Mouse (Mus musculus): Measurements from ENCODE around the gene Mlx. TPM values are rescaled to one million over a fixed set of nuclear protein-coding genes. Genes with fewer than 3 reads are reported as not detected.

Gene Mlx
- polyA plus RNA-seq (2016; fragmentation: Nextera tagmentation; extraction: Ambion mirVana), result 49.2 and 60.5 TPM in 2 replicates

- peaks cover 40% of the 10 kb centered on the region for H3K36me3 ChIP-seq
- peak within 1 kb of the TSS; percentile 71 for H3K4me3 ChIP-seq
- ATAC-seq (ENCODE audit: low FRiP score, low read depth), result peak; percentile 68
- H3K4me2 ChIP-seq (replicated peaks), result peak within 1 kb of the TSS; percentile 94
- WGBS, result 3% methylated on average over 40 of the region's 52 CpGs
- no peaks in the 10 kb centered on the region for H3K27me3 ChIP-seq
- no peaks in the 10 kb centered on the region for H3K9me3 ChIP-seq
- H3K4me1 ChIP-seq, result peaks cover 36% of the 10 kb centered on the region
- H3K9ac ChIP-seq (replicated peaks), result peak within 1 kb of the TSS; percentile 81
- peak within 1 kb of the TSS; percentile 91 for H3K27ac ChIP-seq (replicated peaks)
Measured at GRCm38 (mm10) chr11:101086756-101087681, at the start of gene Mlx. Gene Mlx, plus strand, starts transcription at chr11:101087277.

- Histone ChIP-seq H3K4me3 (no peak overlapping the region), H3K4me2 (replicated peaks) (no peak overlapping the region), H3K27ac (replicated peaks) (no peak overlapping the region), H3K27me3 (no peaks in the 10 kb centered on the region), H3K4me1 (no peaks in the 10 kb centered on the region), H3K9ac (replicated peaks) (no peak overlapping the region), H3K9me3 (no peaks in the 10 kb centered on the region), H3K36me3 (peaks cover 91% of the 10 kb centered on the region)
- WGBS, result 89% methylated on average over 10 of the region's 10 CpGs
- no peak for ATAC-seq (ENCODE audit: low FRiP score, low read depth)
Measured at GRCm38 (mm10) chr11:101037795-101038194, 49.3 kb upstream of the Mlx start.

GRCm38 (mm10) chr11:101045826-101046225, 41.3 kb upstream of the Mlx start:
- H3K4me1 ChIP-seq, result no peaks in the 10 kb centered on the region
- WGBS, result 94% methylated on average over 4 of the region's 4 CpGs
- peaks cover 95% of the 10 kb centered on the region for H3K36me3 ChIP-seq
- H3K9me3 ChIP-seq, result no peaks in the 10 kb centered on the region
- H3K4me3 ChIP-seq, result no peak overlapping the region
- H3K4me2 ChIP-seq (replicated peaks), result no peak overlapping the region
- no peak overlapping the region for H3K27ac ChIP-seq (replicated peaks)
- no peak overlapping the region for H3K9ac ChIP-seq (replicated peaks)
- H3K27me3 ChIP-seq, result no peaks in the 10 kb centered on the region
- no peak for ATAC-seq (ENCODE audit: low FRiP score, low read depth)

- Histone ChIP-seq H3K9ac (replicated peaks) (no peak overlapping the region), H3K36me3 (peaks cover 95% of the 10 kb centered on the region), H3K27ac (replicated peaks) (no peak overlapping the region), H3K4me2 (replicated peaks) (no peak overlapping the region), H3K4me3 (no peak overlapping the region), H3K9me3 (no peaks in the 10 kb centered on the region), H3K4me1 (no peaks in the 10 kb centered on the region), H3K27me3 (no peaks in the 10 kb centered on the region)
- ATAC-seq (ENCODE audit: low FRiP score, low read depth), result no peak
- WGBS, result 65% methylated on average over 9 of the region's 9 CpGs
Measured at GRCm38 (mm10) chr11:101046440-101046839, 40.6 kb upstream of the Mlx start.

GRCm38 (mm10) chr11:101047502-101047901, 39.6 kb upstream of the Mlx start:
- no peaks in the 10 kb centered on the region for H3K27me3 ChIP-seq
- WGBS, result 83% methylated on average over 3 of the region's 3 CpGs
- no peak for ATAC-seq (ENCODE audit: low FRiP score, low read depth)
- no peak overlapping the region for H3K27ac ChIP-seq (replicated peaks)
- no peaks in the 10 kb centered on the region for H3K4me1 ChIP-seq
- no peaks in the 10 kb centered on the region for H3K9me3 ChIP-seq
- H3K9ac ChIP-seq (replicated peaks), result no peak overlapping the region
- peaks cover 97% of the 10 kb centered on the region for H3K36me3 ChIP-seq
- no peak overlapping the region for H3K4me3 ChIP-seq
- no peak overlapping the region for H3K4me2 ChIP-seq (replicated peaks)

- no peaks in the 10 kb centered on the region for H3K27me3 ChIP-seq
- H3K4me1 ChIP-seq, result no peaks in the 10 kb centered on the region
- no peak overlapping the region for H3K27ac ChIP-seq (replicated peaks)
- H3K4me2 ChIP-seq (replicated peaks), result no peak overlapping the region
- no peak overlapping the region for H3K9ac ChIP-seq (replicated peaks)
- WGBS, result 87% methylated on average over 9 of the region's 9 CpGs
- no peak overlapping the region for H3K4me3 ChIP-seq
- no peaks in the 10 kb centered on the region for H3K9me3 ChIP-seq
- ATAC-seq (ENCODE audit: low FRiP score, low read depth), result no peak
- H3K36me3 ChIP-seq, result peaks cover 94% of the 10 kb centered on the region
Measured at GRCm38 (mm10) chr11:101050359-101050758, 36.7 kb upstream of the Mlx start.

- Histone ChIP-seq H3K4me2 (replicated peaks) (no peak overlapping the region), H3K36me3 (peaks cover 91% of the 10 kb centered on the region), H3K27me3 (no peaks in the 10 kb centered on the region), H3K9me3 (no peaks in the 10 kb centered on the region), H3K9ac (replicated peaks) (no peak overlapping the region), H3K4me1 (no peaks in the 10 kb centered on the region), H3K27ac (replicated peaks) (no peak overlapping the region), H3K4me3 (no peak overlapping the region)
- 85% methylated on average over 6 of the region's 6 CpGs for WGBS
- no peak for ATAC-seq (ENCODE audit: low FRiP score, low read depth)
Measured at GRCm38 (mm10) chr11:101051051-101051493, 36.0 kb upstream of the Mlx start.

GRCm38 (mm10) chr11:101051617-101052016, 35.5 kb upstream of the Mlx start:
- no peaks in the 10 kb centered on the region for H3K27me3 ChIP-seq

GRCm38 (mm10) chr11:101052751-101053473, 34.2 kb upstream of the Mlx start:
- Histone ChIP-seq H3K4me2 (replicated peaks) (no peak overlapping the region), H3K9ac (replicated peaks) (no peak overlapping the region), H3K36me3 (peaks cover 84% of the 10 kb centered on the region), H3K4me1 (no peaks in the 10 kb centered on the region), H3K27me3 (no peaks in the 10 kb centered on the region), H3K27ac (replicated peaks) (no peak overlapping the region), H3K9me3 (no peaks in the 10 kb centered on the region), H3K4me3 (no peak overlapping the region)
- no peak for ATAC-seq (ENCODE audit: low FRiP score, low read depth)
- WGBS, result 93% methylated on average over 10 of the region's 10 CpGs

More at GRCm38 (mm10) chr11:101051617-101052016, 35.5 kb upstream of the Mlx start:
- no peak overlapping the region for H3K27ac ChIP-seq (replicated peaks)
- peaks cover 89% of the 10 kb centered on the region for H3K36me3 ChIP-seq
- no peaks in the 10 kb centered on the region for H3K9me3 ChIP-seq
- no peaks in the 10 kb centered on the region for H3K4me1 ChIP-seq
- WGBS, result 88% methylated on average over 8 of the region's 8 CpGs
- H3K9ac ChIP-seq (replicated peaks), result no peak overlapping the region
- ATAC-seq (ENCODE audit: low FRiP score, low read depth), result no peak
- H3K4me2 ChIP-seq (replicated peaks), result no peak overlapping the region
- H3K4me3 ChIP-seq, result no peak overlapping the region

GRCm38 (mm10) chr11:101053974-101054373, 33.1 kb upstream of the Mlx start:
- H3K36me3 ChIP-seq, result peaks cover 81% of the 10 kb centered on the region
- WGBS, result 95% methylated on average over 1 of the region's 1 CpGs
- no peak overlapping the region for H3K27ac ChIP-seq (replicated peaks)
- H3K9me3 ChIP-seq, result no peaks in the 10 kb centered on the region
- H3K4me2 ChIP-seq (replicated peaks), result no peak overlapping the region
- no peaks in the 10 kb centered on the region for H3K4me1 ChIP-seq
- no peak overlapping the region for H3K9ac ChIP-seq (replicated peaks)
- ATAC-seq (ENCODE audit: low FRiP score, low read depth), result no peak
- no peaks in the 10 kb centered on the region for H3K27me3 ChIP-seq
- H3K4me3 ChIP-seq, result no peak overlapping the region

- H3K9ac ChIP-seq (replicated peaks), result no peak overlapping the region
- no peak overlapping the region for H3K4me2 ChIP-seq (replicated peaks)
- H3K4me1 ChIP-seq, result no peaks in the 10 kb centered on the region
- no peak overlapping the region for H3K27ac ChIP-seq (replicated peaks)
- H3K36me3 ChIP-seq, result peaks cover 81% of the 10 kb centered on the region
- no peaks in the 10 kb centered on the region for H3K27me3 ChIP-seq
- no peak for ATAC-seq (ENCODE audit: low FRiP score, low read depth)
- H3K4me3 ChIP-seq, result no peak overlapping the region
- 85% methylated on average over 14 of the region's 14 CpGs for WGBS
- H3K9me3 ChIP-seq, result no peaks in the 10 kb centered on the region
Measured at GRCm38 (mm10) chr11:101055418-101055817, 31.7 kb upstream of the Mlx start.

GRCm38 (mm10) chr11:101056885-101057284, 30.2 kb upstream of the Mlx start:
- Histone ChIP-seq H3K27ac (replicated peaks) (no peak overlapping the region), H3K4me1 (no peaks in the 10 kb centered on the region), H3K27me3 (no peaks in the 10 kb centered on the region), H3K4me3 (no peak overlapping the region), H3K36me3 (peaks cover 81% of the 10 kb centered on the region), H3K9ac (replicated peaks) (no peak overlapping the region), H3K9me3 (no peaks in the 10 kb centered on the region), H3K4me2 (replicated peaks) (no peak overlapping the region)
- 64% methylated on average over 8 of the region's 8 CpGs for WGBS
- ATAC-seq (ENCODE audit: low FRiP score, low read depth), result no peak
